In genomic region chr5:122088917-122089316, GRCm38 (mm10) we compare ENCODE assay signal across 8 mouse cellular contexts. TPM values are rescaled to one million over a fixed set of nuclear protein-coding genes. Genes with fewer than 3 reads are reported as not detected.
DNase-seq lines count a peak whose midpoint lies in the region; ATAC-seq lines count a peak whose summit lies in the region.

No protein-coding gene starts in this region.

- WGBS in intestine, embryonic 14.5 days = 2% methylated on average over 5 of the region's 5 CpGs
- 5% methylated on average over 5 of the region's 5 CpGs for WGBS in midbrain, embryonic 11.5 days

- no peaks in the 10 kb centered on the region for H3K36me3 ChIP-seq in intestine, embryonic 14.5 days (ENCODE audit: control insufficient read depth, insufficient read depth, low read length)
- H3K36me3 ChIP-seq in midbrain, embryonic 11.5 days (ENCODE audit: control insufficient read depth, insufficient read depth, low read length) = no peaks in the 10 kb centered on the region

- H3K9me3 ChIP-seq in intestine, embryonic 14.5 days (ENCODE audit: control insufficient read depth, low read length) = no peaks in the 10 kb centered on the region
- H3K9me3 ChIP-seq in midbrain, embryonic 11.5 days (ENCODE audit: control insufficient read depth, low read length) = no peaks in the 10 kb centered on the region

- ATAC-seq in common myeloid progenitor, adult 5-6 weeks (replicated peaks; ENCODE audit: low read depth, poor library complexity, severe bottlenecking) = peak; percentile 93
- ATAC-seq in intestine, embryonic 14.5 days (replicated peaks; ENCODE audit: low FRiP score, low TSS enrichment, low read depth) = peak; percentile 83
- peak; percentile 81 for ATAC-seq in midbrain, embryonic 11.5 days (ENCODE audit: low FRiP score)

- no peak overlapping the region for H3K4me2 ChIP-seq in intestine, embryonic 14.5 days (ENCODE audit: low read length)
- H3K4me2 ChIP-seq in midbrain, embryonic 11.5 days = no peak overlapping the region

- H3K9ac ChIP-seq in intestine, embryonic 14.5 days (ENCODE audit: low read length) = no peak overlapping the region
- no peak overlapping the region for H3K9ac ChIP-seq in midbrain, embryonic 11.5 days (ENCODE audit: low read length)

- peak; percentile 85 to 93 for DNase-seq in adrenal gland, adult 18-20 months (ENCODE audit: low spot score in 2 of 2)
- DNase-seq in gastrocnemius, adult 8-10 months (ENCODE audit: low spot score in 2 of 2) = peak; percentile 78 to 79
- DNase-seq in intestine, embryonic 14.5 days (ENCODE audit: low spot score) = peak; percentile 98
- DNase-seq in left cerebral cortex, adult 9 months (ENCODE audit: low spot score in 2 of 2) = peak; percentile 49 to 93
- peak; percentile 99 for DNase-seq in midbrain, embryonic 11.5 days (ENCODE audit: low spot score, missing footprints)
- peak; percentile 91 for DNase-seq in right cerebral cortex, postnatal 4 days
- DNase-seq in urinary bladder, postnatal 4 days (ENCODE audit: low spot score in 2 of 2) = peak; percentile 79 to 89

- H3K27me3 ChIP-seq in intestine, embryonic 14.5 days (replicated peaks; ENCODE audit: control insufficient read depth, insufficient read depth, low read length) = no peaks in the 10 kb centered on the region
- no peaks in the 10 kb centered on the region; the same call in 1 of the 2 replicates for H3K27me3 ChIP-seq in midbrain, embryonic 11.5 days (ENCODE audit: control insufficient read depth, insufficient read depth, low read length)

- H3K4me1 ChIP-seq in intestine, embryonic 14.5 days (replicated peaks; ENCODE audit: control insufficient read depth, insufficient read depth, low read length) = no peaks in the 10 kb centered on the region
- H3K4me1 ChIP-seq in midbrain, embryonic 11.5 days (ENCODE audit: control insufficient read depth, insufficient read depth, low read length) = no peaks in the 10 kb centered on the region

- no peak overlapping the region for H3K27ac ChIP-seq in intestine, embryonic 14.5 days (ENCODE audit: low read depth)
- no peak overlapping the region for H3K27ac ChIP-seq in midbrain, embryonic 11.5 days (ENCODE audit: low read depth, low read length)

- no peak overlapping the region for H3K4me3 ChIP-seq in intestine, embryonic 14.5 days (ENCODE audit: low read depth, low read length)
- H3K4me3 ChIP-seq in midbrain, embryonic 11.5 days (ENCODE audit: low read depth, low read length) = no peak overlapping the region

RNA-seq across cellular contexts. Expression of gene Myl2, which starts 11.8 kb away (rescaled TPM):
- total RNA-seq in adrenal gland, adult 18-20 months (2021) = not detected
- total RNA-seq in common myeloid progenitor, adult 5-6 weeks (2017) = not detected in 2 replicates
- 1,000 to 10,000 TPM in 1 of 4 experiments, 100 to 1,000 TPM in 3; 818 to 1,021 (median 841) TPM for total RNA-seq in gastrocnemius, adult 8-10 months (2022)
- not detected in 2 replicates for polyA plus RNA-seq in intestine, embryonic 14.5 days (2014; fragmentation: Nextera tagmentation; extraction: Ambion mirVana)
- polyA plus RNA-seq in midbrain, embryonic 11.5 days (2014; fragmentation: Nextera tagmentation; extraction: Ambion mirVana) = 0.29 TPM in 1 of 2 replicates, not detected in the other

RNA-seq across cellular contexts. Expression of gene Cux2, which starts 39.0 kb away (rescaled TPM):
- 10 to 100 TPM; 11.4 to 15.0 TPM for total RNA-seq in adrenal gland, adult 18-20 months (2021)
- total RNA-seq in common myeloid progenitor, adult 5-6 weeks (2017) = not detected in 2 replicates
- total RNA-seq in gastrocnemius, adult 8-10 months (2022) = 1 to 10 TPM; 1.8 to 3.4 (median 2.3) TPM
- 13.2 and 14.6 TPM in 2 replicates for polyA plus RNA-seq in intestine, embryonic 14.5 days (2014; fragmentation: Nextera tagmentation; extraction: Ambion mirVana)
- polyA plus RNA-seq in midbrain, embryonic 11.5 days (2014; fragmentation: Nextera tagmentation; extraction: Ambion mirVana) = 11.1 and 12.6 TPM in 2 replicates

RNA-seq across cellular contexts. Expression of gene Ccdc63, which starts 51.7 kb away (rescaled TPM):
- under 1 TPM in 1 of 2 experiments, not detected in 1; 0.13 TPM for total RNA-seq in adrenal gland, adult 18-20 months (2021)
- total RNA-seq in common myeloid progenitor, adult 5-6 weeks (2017) = 0.14 and 1.4 TPM in 2 replicates
- under 1 TPM in 1 of 4 experiments, not detected in 3; 0.13 TPM for total RNA-seq in gastrocnemius, adult 8-10 months (2022)
- polyA plus RNA-seq in intestine, embryonic 14.5 days (2014; fragmentation: Nextera tagmentation; extraction: Ambion mirVana) = 0.32 TPM in 1 of 2 replicates, not detected in the other
- polyA plus RNA-seq in midbrain, embryonic 11.5 days (2014; fragmentation: Nextera tagmentation; extraction: Ambion mirVana) = 0.03 TPM in 1 of 2 replicates, not detected in the other

Comparison
In these comparisons a context has a peak if more than half of its experiments do, and no peak if none do; other contexts are left out.
1. RNA of gene Myl2, which starts 11.8 kb away (total RNA-seq): 818 to 1,021 TPM in gastrocnemius, adult 8-10 months; not detected in adrenal gland, adult 18-20 months and not detected in common myeloid progenitor, adult 5-6 weeks; every median in the first group is over 100 times any median in the second.
2. Peak in every context shown above with its lines, with median percentiles within 50 percentile points of each other: DNase-seq and ATAC-seq.